Mouse (Mus musculus) limb, embryonic 14.5 days (tissue): ENCODE results near the gene Stpg1. TPM values are rescaled to one million over a fixed set of nuclear protein-coding genes. Genes with fewer than 3 reads are reported as not detected.

Experiments used
- ATAC-seq: fragments of 200-750 bp; cut with Nextera tagmentation; 2 replicates; pipeline ENCODE4 v1.8.0; 2017; ENCODE audit warnings: low read depth, moderate number of reproducible peaks, moderate TSS enrichment; ENCODE audit not compliant: low FRiP score
- DNase-seq: peaks from one replicate; pipeline ENCODE4 v3.0.0-alpha.2; 2015; ENCODE audit warnings: low spot score
- H3K27ac ChIP-seq: fragments of 300-500 bp; sonication (generic); replicated peaks from 2 replicates; pipeline ENCODE4 v1.5.1; 2014; ENCODE audit warnings: low read depth, mild to moderate bottlenecking, low read length, moderate library complexity, mixed read lengths
- H3K27me3 ChIP-seq: fragments of 300-500 bp; sonication (generic); 2 replicates; pipeline ENCODE4 v1.6.1; 2014; ENCODE audit warnings: low read length, mixed read lengths; ENCODE audit not compliant: control insufficient read depth, insufficient read depth
- H3K36me3 ChIP-seq: fragments of 300-500 bp; sonication (generic); 2 replicates; pipeline ENCODE4 v1.6.1; 2014; ENCODE audit warnings: mild to moderate bottlenecking, low read length, moderate library complexity, mixed read lengths; ENCODE audit not compliant: control insufficient read depth, insufficient read depth
- H3K4me1 ChIP-seq: fragments of 300-500 bp; sonication (generic); 2 replicates; pipeline ENCODE4 v1.6.1; 2014; ENCODE audit warnings: antibody characterized with exemption, low read length, mixed read lengths; ENCODE audit not compliant: control insufficient read depth, insufficient read depth
- H3K4me2 ChIP-seq: fragments of 300-500 bp; sonication (generic); replicated peaks from 2 replicates; pipeline ENCODE4 v1.6.1; 2014; ENCODE audit warnings: low read depth, mild to moderate bottlenecking, low read length, moderate library complexity; ENCODE audit not compliant: severe bottlenecking
- H3K4me3 ChIP-seq: fragments of 300-500 bp; sonication (generic); replicated peaks from 2 replicates; pipeline ENCODE4 v1.5.1; 2014; ENCODE audit warnings: low read length
- H3K9ac ChIP-seq: fragments of 300-500 bp; sonication (generic); 2 replicates; pipeline ENCODE4 v1.6.1; 2014; ENCODE audit warnings: mild to moderate bottlenecking, low read depth, low read length, moderate library complexity; ENCODE audit not compliant: severe bottlenecking
- H3K9me3 ChIP-seq: fragments of 300-500 bp; sonication (generic); 2 replicates; pipeline ENCODE4 v1.6.1; 2016; ENCODE audit warnings: low read length; ENCODE audit not compliant: control insufficient read depth
- POLR2A ChIP-seq: fragments of 200-500 bp; IDR thresholded peaks from 2 replicates; pipeline ENCODE4 v1.8.0; 2012; ENCODE audit warnings: inconsistent platforms, mild to moderate bottlenecking, moderate library complexity, borderline replicate concordance; ENCODE audit not compliant: insufficient read depth, insufficient read length; ENCODE audit errors: extremely low read depth
- WGBS: fragments of 180-500 bp; shearing (Covaris S2); extraction: QIAGEN DNeasy Blood & Tissue Kit; methylation state at CpG from one replicate; pipeline ENCODE4 v1.1.7; 2014; 5-methylcytosine and 5-hydroxymethylcytosine counted together
- polyA plus RNA-seq, 2 experiments: library from polyadenylated mRNA; depleted of rRNA in 1 of 2; stranded (reverse) in 1 of 2; unstranded in 1 of 2; fragments of >200 nt; fragmentation: Nextera tagmentation in 1 of 2; extraction: Ambion mirVana in 1 of 2; gene quantifications; 2 replicates each; pipeline versions ENCODE4 v1.2.1 to v1.2.3; 2012 to 2014

The Stpg1 gene
- polyA plus RNA-seq, 2 experiments: 0.15 to 0.20 TPM

GRCm38 (mm10) chr4:135546008-135546407, 51.4 kb downstream of the Stpg1 start:
- ATAC-seq (no peak), DNase-seq (no peak)
- Histone ChIP-seq H3K4me2 (no peak overlapping the region), H3K9me3 (no peaks in the 10 kb centered on the region), H3K36me3 (no peaks in the 10 kb centered on the region), H3K27ac (no peak overlapping the region), H3K4me1 (peaks cover 70% of the 10 kb centered on the region), H3K9ac (no peak overlapping the region), H3K27me3 (no peaks in the 10 kb centered on the region; the same call in 1 of the 2 replicates), H3K4me3 (no peak overlapping the region)
- TF ChIP-seq POLR2A: no peak
- 64% methylated on average over 7 of the region's 7 CpGs for WGBS

GRCm38 (mm10) chr4:135546793-135547192, 52.2 kb downstream of the Stpg1 start:
- no peak for TF ChIP-seq POLR2A
- peaks cover 71% of the 10 kb centered on the region for H3K4me1 ChIP-seq
- H3K36me3 ChIP-seq: no peaks in the 10 kb centered on the region
- H3K4me3 ChIP-seq: no peak overlapping the region
- no peak overlapping the region for H3K4me2 ChIP-seq
- H3K27ac ChIP-seq: no peak overlapping the region
- 88% methylated on average over 4 of the region's 4 CpGs for WGBS
- no peak for DNase-seq
- H3K9me3 ChIP-seq: no peaks in the 10 kb centered on the region
- H3K9ac ChIP-seq: no peak overlapping the region
- ATAC-seq: no peak
- no peaks in the 10 kb centered on the region; the same call in 1 of the 2 replicates for H3K27me3 ChIP-seq

- H3K9ac ChIP-seq: no peak overlapping the region
- H3K4me3 ChIP-seq: no peak overlapping the region
- no peaks in the 10 kb centered on the region for H3K36me3 ChIP-seq
- ATAC-seq (no peak), DNase-seq (no peak)
- H3K4me1 ChIP-seq: peaks cover 71% of the 10 kb centered on the region
- 35% methylated on average over 14 of the region's 14 CpGs for WGBS
- H3K27me3 ChIP-seq: no peaks in the 10 kb centered on the region; the same call in 1 of the 2 replicates
- H3K4me2 ChIP-seq: 0 out of 2 replicates have a peak overlapping the region, but pooled peaks have one; percentile 5
- H3K27ac ChIP-seq: no peak overlapping the region
- no peaks in the 10 kb centered on the region for H3K9me3 ChIP-seq
- no peak for TF ChIP-seq POLR2A
Observed at GRCm38 (mm10) chr4:135547551-135547950, 53.0 kb downstream of the Stpg1 start.

GRCm38 (mm10) chr4:135548108-135548507, 53.5 kb downstream of the Stpg1 start:
- DNase-seq (no peak), ATAC-seq (no peak)
- TF ChIP-seq POLR2A: no peak
- 0 out of 2 replicates have a peak overlapping the region, but pooled peaks have one; percentile 7 for H3K4me2 ChIP-seq
- WGBS: 10% methylated on average over 7 of the region's 7 CpGs
- H3K9ac ChIP-seq: 0 out of 2 replicates have a peak overlapping the region, but pooled peaks have one; percentile 16
- no peaks in the 10 kb centered on the region; the same call in 1 of the 2 replicates for H3K27me3 ChIP-seq
- H3K4me3 ChIP-seq: no peak overlapping the region
- no peaks in the 10 kb centered on the region for H3K9me3 ChIP-seq
- H3K36me3 ChIP-seq: no peaks in the 10 kb centered on the region
- peaks cover 71% of the 10 kb centered on the region for H3K4me1 ChIP-seq
- H3K27ac ChIP-seq: no peak overlapping the region

GRCm38 (mm10) chr4:135548521-135549077, 54.0 kb downstream of the Stpg1 start:
- DNase-seq: no peak
- Histone ChIP-seq H3K4me3 (no peak overlapping the region), H3K27ac (0 out of 2 replicates have a peak overlapping the region, but pooled peaks have one; percentile 65)

GRCm38 (mm10) chr4:135549323-135549722, 54.7 kb downstream of the Stpg1 start:
- TF ChIP-seq POLR2A: no peak
- 31% methylated on average over 6 of the region's 6 CpGs for WGBS
- Histone ChIP-seq H3K27me3 (no peaks in the 10 kb centered on the region; the same call in 1 of the 2 replicates), H3K4me1 (peaks cover 66% of the 10 kb centered on the region), H3K4me2 (peak overlapping the region; percentile 32; the same call in 1 of the 2 replicates), H3K36me3 (no peaks in the 10 kb centered on the region), H3K9ac (no peak overlapping the region), H3K4me3 (no peak overlapping the region), H3K27ac (peak overlapping the region; percentile 65), H3K9me3 (no peaks in the 10 kb centered on the region)
- no peak for ATAC-seq
- DNase-seq: no peak

More at GRCm38 (mm10) chr4:135548521-135549077, 54.0 kb downstream of the Stpg1 start:
- no peak for ATAC-seq
- Histone ChIP-seq H3K4me1 (peaks cover 71% of the 10 kb centered on the region), H3K4me2 (no peak overlapping the region), H3K27me3 (no peaks in the 10 kb centered on the region; the same call in 1 of the 2 replicates), H3K9me3 (no peaks in the 10 kb centered on the region), H3K36me3 (no peaks in the 10 kb centered on the region), H3K9ac (0 out of 2 replicates have a peak overlapping the region, but pooled peaks have one; percentile 16)
- WGBS: 19% methylated on average over 9 of the region's 9 CpGs
- TF ChIP-seq POLR2A: no peak
